Mouse (Mus musculus) naive thymus-derived CD4-positive, alpha-beta T cell, adult 2 months (primary cell): ENCODE data around the gene Esf1.
"Not testable (repeated sequence)": the region's sequence is repeated elsewhere in the genome, so short reads cannot be mapped to it uniquely, and the experiment has no call there.

Experiments used
- DNase-seq: peaks from one replicate; pipeline ENCODE4 v3.0.0-alpha.2; 2011; ENCODE audit warnings: low read depth

Gene Esf1

DNA sequence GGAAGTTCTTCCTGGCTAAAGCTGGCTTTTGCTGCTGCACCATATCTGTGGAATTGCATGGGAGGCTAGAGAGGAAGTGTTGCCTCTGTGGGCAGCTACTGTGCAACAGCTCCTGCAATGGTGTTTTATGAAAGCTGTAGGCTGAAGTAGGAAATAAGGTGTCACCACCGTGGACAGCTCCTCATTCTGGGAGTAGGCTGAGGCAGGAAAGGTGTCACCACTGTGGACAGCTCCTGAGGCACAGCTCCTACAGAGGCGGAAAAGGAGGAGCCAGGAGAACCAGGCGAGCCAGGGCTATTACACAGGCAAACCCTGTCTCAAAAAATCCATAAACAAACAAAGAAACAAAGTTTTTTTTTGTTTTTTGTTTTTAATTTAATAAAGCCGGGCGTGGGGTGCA is 74.3 kb downstream of the Esf1 start:
- no peak for DNase-seq

DNA sequence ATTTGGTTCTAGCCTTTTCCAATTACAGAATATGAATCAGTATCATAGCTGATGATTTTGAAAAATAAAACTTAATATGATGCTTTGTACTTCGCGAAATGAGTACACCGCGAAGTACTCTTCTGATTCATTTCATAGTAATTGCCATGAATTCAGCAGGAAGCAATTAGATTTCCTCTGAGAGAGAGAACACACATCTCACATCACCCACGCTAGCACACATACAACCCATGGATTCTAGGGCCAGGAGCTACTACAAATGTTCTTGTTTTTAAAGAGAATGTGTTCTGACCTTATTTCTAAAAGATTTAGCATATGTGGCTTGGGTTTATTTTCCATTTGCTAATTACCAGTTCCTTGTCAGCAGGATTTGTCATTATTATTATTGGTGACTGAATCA is 76.9 kb downstream of the Esf1 start:
- DNase-seq, result no peak

DNA sequence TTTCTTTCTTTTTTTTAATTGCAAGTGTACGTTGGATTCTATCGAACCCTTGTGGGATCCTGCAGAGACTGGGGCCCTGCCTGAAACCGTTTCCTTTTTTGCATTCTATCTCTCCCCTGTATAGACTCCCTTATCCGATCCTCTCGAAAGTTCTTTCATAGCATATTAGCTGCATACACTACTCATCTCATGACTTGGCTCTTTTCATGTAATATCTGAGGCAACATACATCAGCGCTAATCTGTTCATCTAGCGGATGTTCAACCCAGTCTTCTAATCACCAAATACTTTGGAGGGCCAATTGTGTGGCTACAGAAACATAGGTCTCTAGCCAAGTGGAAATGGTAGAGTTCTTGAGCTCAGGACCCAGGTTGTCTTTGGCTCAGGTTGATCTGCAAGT is 86.1 kb downstream of the Esf1 start:
- no peak for DNase-seq

DNA sequence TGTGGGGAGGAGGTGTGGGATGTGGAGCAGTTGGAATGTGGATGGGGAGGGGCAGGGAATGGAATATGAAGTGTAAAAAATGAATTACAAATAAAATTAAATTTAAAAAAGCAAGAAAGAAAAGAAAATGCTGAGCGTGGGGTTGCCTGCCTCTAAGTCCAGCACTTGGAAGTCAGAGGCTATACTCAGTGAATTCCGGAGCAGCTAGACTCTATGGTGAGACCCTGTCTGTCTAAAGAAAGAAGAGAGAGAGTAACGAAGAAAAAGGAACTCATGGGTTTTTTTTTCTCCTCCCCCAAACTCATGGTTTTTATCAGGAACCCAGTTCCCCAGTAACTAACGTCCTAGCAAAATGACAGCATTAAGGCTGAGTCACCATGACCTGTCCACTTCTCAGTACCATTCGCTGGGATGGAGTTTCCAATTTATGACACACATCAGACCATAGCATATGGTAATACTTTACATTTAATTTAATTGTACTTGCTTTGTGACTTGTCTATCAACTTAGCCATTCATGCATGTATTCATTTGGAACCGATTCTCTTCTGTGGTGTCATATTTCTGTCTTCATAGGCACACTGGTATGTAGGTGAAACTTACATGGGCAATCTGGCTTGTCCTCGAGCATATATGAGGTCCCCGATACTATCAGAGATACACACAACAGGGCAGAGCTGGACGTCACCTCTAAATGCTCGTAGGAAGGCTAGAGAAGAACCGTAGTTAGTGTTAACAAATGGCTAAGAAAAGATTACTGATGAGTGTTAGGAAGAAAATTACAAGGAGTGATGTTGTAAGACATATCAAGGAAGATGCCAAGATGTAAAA is 89.4 kb downstream of the Esf1 start:
- DNase-seq, result no peak

DNA sequence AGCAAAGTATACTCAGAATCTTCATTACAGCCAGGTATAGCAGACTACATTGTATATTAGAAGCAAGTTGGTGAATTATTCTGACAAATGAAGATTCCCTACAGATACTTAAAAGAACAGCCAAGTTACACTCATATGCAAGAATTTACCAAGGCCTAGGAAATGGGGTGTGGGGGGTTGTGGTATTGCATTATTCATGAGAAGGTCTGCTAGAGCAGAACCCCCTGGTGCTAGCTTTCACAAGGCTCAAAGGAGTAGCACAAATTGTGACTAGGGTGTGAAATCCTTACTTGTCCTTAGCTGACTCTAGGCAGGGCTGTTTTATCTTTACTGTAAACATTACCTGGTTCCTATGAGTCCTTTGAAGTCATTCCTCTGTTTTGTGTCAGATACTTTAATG is 91.1 kb downstream of the Esf1 start:
- not testable (repeated sequence) for DNase-seq

DNA sequence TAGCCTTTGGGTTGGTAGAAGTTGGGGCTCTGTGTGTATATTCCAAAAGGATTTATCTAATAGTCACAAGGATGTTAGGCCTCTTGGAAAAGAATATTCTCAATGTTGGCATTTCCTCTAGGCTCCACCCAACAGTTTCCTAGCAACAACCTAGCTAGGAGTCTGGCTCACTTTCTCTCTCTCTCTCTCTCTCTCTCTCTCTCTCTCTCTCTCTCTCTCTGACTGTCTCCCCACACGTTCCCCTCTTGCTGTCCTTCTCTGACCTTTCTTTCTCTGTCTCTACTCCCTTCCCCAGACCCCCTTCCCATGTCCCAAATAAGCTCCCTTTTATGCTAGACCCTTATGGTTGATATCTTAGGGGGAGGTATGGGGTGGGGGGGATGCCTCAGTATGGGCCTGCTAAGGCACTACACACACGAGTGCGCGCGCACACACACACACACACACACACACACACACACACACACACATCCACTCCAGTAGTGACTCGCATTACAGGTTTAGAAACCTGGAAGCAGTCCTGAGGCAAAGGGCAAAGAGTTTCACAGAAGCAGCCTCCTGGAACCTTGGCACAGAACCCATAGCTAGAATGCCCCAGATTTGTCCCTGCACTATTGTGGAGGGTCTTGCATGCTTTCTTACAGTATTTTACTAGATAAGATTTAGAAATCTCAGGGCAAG is 91.6 kb downstream of the Esf1 start:
- no peak for DNase-seq

DNA sequence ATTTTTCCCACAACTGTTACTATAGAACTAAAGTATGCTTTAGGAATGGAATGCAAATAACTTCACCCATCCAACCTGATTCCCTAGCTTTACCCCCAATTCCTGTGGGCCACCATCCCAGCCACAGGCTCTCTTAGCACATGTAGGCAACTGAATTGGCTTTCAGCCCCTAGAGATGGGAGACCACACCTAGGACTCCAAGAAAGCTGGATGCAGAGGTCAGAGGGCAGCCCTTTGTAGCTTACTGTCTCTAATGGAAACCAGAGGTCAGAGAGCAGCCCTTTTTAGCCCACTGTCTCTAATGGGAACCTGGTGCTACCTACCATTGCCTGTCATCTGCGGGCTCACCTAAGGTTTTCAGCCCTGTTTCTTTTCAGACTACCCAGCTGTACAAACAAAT is 92.9 kb downstream of the Esf1 start:
- no peak for DNase-seq

DNA sequence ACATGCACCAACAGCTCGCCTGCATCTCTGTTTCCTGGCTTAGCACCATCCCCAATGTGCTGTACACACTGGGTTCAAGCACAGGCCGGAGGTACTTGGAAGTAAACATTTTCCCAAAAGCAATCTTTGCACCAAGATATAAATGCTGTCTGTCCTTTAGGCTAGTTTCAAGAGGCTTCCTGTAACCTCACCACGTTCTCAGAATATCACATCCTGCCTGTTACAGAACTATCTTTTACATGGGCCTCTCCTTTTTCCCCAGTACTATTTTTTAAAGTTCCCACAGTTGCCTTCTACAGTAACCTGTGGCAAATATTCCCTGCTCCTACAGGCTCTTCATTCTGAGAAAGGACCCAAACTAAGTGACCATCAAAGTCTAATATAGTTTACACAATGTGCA is 95.2 kb downstream of the Esf1 start:
- no peak for DNase-seq
